Mouse (Mus musculus): ENCODE measurements around the gene Mmp17.

- TF ChIP-seq CTCF (IDR thresholded peaks at IDR 0.05; ENCODE audit: extremely low read depth, insufficient read depth, insufficient read length, insufficient replicate concordance) = no peak
- no peak for TF ChIP-seq POLR2A (IDR thresholded peaks at IDR 0.05; ENCODE audit: low read depth, low read length)
These were observed 6.9 kb downstream of the Mmp17 start for GRCm38 (mm10) chr5:129590915-129591314.
